ENCODE assay signal across 9 mouse cellular contexts in the genomic region with DNA sequence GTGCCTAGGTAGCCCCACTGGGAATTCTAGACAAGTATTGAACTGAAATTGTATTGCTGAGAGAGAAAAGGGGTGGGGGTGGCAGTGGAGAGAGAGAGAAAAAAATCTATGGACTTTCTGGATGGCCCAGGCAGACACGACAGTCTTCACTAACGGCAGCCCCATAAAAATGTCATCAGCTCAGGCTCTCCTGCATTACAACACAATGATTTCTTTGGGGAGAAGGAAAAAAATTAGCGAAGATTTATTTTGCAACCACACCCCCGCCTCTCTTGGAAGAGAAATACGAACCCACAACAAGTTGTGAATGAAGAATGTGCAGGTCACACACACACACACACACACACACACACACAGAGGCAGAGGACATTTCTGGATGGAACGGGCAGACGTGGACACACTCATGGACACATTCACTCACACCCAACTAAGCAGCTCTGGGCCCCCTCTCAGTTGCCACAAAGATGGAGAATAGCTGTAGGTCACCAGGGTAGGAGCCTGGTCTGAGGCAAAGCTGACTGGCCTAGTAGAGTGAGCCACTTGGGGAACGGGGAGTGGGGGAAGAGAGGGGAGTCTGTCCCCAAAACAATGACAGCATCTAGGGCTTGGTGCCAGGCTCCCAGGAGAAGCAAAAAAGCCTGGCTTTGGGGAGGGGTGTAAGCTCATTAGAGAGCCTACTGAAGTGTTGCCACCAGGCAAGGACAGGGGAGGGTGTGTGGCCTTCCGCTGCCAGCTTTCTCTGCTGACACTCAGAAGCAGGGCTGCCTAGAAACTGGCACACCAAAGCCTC.
DNase-seq lines count a peak whose midpoint lies in the region; ATAC-seq and TF ChIP-seq lines count a peak whose summit lies in the region.
"Had no signal": no experiment of that assay in that cellular context is flagged by ENCODE, and none has a peak within 500 bp of the region (broad histone marks: within the 10 kb centered on the region; RNA-seq: fewer than 3 reads in every experiment).

No protein-coding gene starts in this region.

- H3K4me1 ChIP-seq in kidney, postnatal 0 days (replicated peaks; ENCODE audit: insufficient read depth, low read length) = peaks cover 23% of the 10 kb centered on the region
- H3K4me1 ChIP-seq in kidney, adult 2 months (ENCODE audit: control insufficient read depth, insufficient read depth, low read length) = peaks cover 5% of the 10 kb centered on the region; the same call in 1 of the 2 replicates
- H3K4me1 ChIP-seq in forebrain, embryonic 16.5 days (replicated peaks; ENCODE audit: control insufficient read depth, insufficient read depth, low read length) = peaks cover 25% of the 10 kb centered on the region

- no peak for TF ChIP-seq POLR2A in kidney, adult 2 months (IDR thresholded peaks at IDR 0.05; ENCODE audit: low read depth, low read length)

- 0 out of 2 replicates have a peak, but pooled peaks have one; percentile 6 for ATAC-seq in kidney, postnatal 0 days (replicated peaks; ENCODE audit: low FRiP score, low read depth)
- ATAC-seq in forebrain, embryonic 16.5 days = peak; percentile 84

- intact Hi-C loops in left cerebral cortex, postnatal 25 days (cut with DNase I) = loop anchor here (5.0 kb wide), 1 partner anchor 201 kb away; the partner anchor contains the start of gene Sox9

- H3K9ac ChIP-seq in kidney, postnatal 0 days (ENCODE audit: low read depth, low read length) = no peak overlapping the region
- no peak overlapping the region for H3K9ac ChIP-seq in forebrain, embryonic 16.5 days (replicated peaks; ENCODE audit: low read depth, low read length)

- no peaks in the 10 kb centered on the region for H3K27me3 ChIP-seq in kidney, postnatal 0 days (ENCODE audit: insufficient read depth, low read length)
- H3K27me3 ChIP-seq in kidney, adult 2 months (replicated peaks; ENCODE audit: control insufficient read depth, insufficient read depth, low read length) = no peaks in the 10 kb centered on the region
- H3K27me3 ChIP-seq in forebrain, embryonic 16.5 days (replicated peaks; ENCODE audit: control insufficient read depth, insufficient read depth, low read length) = no peaks in the 10 kb centered on the region

- TF ChIP-seq CTCF in kidney, postnatal 0 days (IDR thresholded peaks at IDR 0.05; ENCODE audit: low read depth) = no peak
- no peak for TF ChIP-seq CTCF in kidney, adult 2 months (conservative IDR thresholded peaks at IDR 0.05; ENCODE audit: insufficient read depth, insufficient read length, low read depth, low read length)

- DNase-seq in kidney, postnatal 0 days (ENCODE audit: low spot score) = peak; percentile 52
- DNase-seq in kidney, adult 2 months = no peak
- peak; percentile 17 to 63 for DNase-seq in left cerebral cortex, postnatal 25 days (ENCODE audit: low spot score in 2 of 2)
- DNase-seq in retina, postnatal 7 days (ENCODE audit: low read depth, low spot score) = peak; percentile 42
- DNase-seq in spleen, postnatal 10 days (ENCODE audit: low spot score in 2 of 2) = no peak
- DNase-seq in kidney, adult 11 months = no peak
- DNase-seq in B cell, adult 2 months = no peak

- no peak overlapping the region for H3K4me3 ChIP-seq in kidney, postnatal 0 days (replicated peaks; ENCODE audit: low read depth, low read length)
- no peak overlapping the region for H3K4me3 ChIP-seq in kidney, adult 2 months (ENCODE audit: insufficient read depth, low read depth, low read length)
- H3K4me3 ChIP-seq in forebrain, embryonic 16.5 days (replicated peaks; ENCODE audit: low read length) = no peak overlapping the region

- H3K4me2 ChIP-seq in kidney, postnatal 0 days (ENCODE audit: low read length) = no peak overlapping the region
- H3K4me2 ChIP-seq in forebrain, embryonic 16.5 days (ENCODE audit: low read length) = peak overlapping the region; percentile 2; the same call in 1 of the 2 replicates

- no peak overlapping the region for H3K27ac ChIP-seq in kidney, postnatal 0 days
- no peak overlapping the region for H3K27ac ChIP-seq in kidney, adult 2 months (ENCODE audit: insufficient read depth, low read depth, low read length)
- peak overlapping the region; percentile 45; the same call in 1 of the 2 replicates for H3K27ac ChIP-seq in forebrain, embryonic 16.5 days (ENCODE audit: low read length)
- H3K27ac ChIP-seq: macrophage had no signal

- H3K36me3 ChIP-seq in kidney, postnatal 0 days (ENCODE audit: insufficient read depth, low read length) = no peaks in the 10 kb centered on the region
- no peaks in the 10 kb centered on the region for H3K36me3 ChIP-seq in kidney, adult 2 months (ENCODE audit: control insufficient read depth, insufficient read depth, low read length)
- H3K36me3 ChIP-seq in forebrain, embryonic 16.5 days (ENCODE audit: control insufficient read depth, insufficient read depth) = no peaks in the 10 kb centered on the region

- 35% methylated on average over 9 of the region's 9 CpGs for WGBS in kidney, postnatal 0 days
- 70% methylated on average over 9 of the region's 9 CpGs for WGBS in kidney, adult 2 months
- 10% methylated on average over 9 of the region's 9 CpGs for WGBS in forebrain, embryonic 16.5 days

- H3K9me3 ChIP-seq in kidney, postnatal 0 days (replicated peaks; ENCODE audit: low read length) = no peaks in the 10 kb centered on the region
- no peaks in the 10 kb centered on the region for H3K9me3 ChIP-seq in forebrain, embryonic 16.5 days (ENCODE audit: control insufficient read depth, low read length)

Comparison
In these comparisons a context has a peak if more than half of its experiments do, and no peak if none do; other contexts are left out.
1. DNase-seq: peak in kidney, postnatal 0 days (single experiment), left cerebral cortex, postnatal 25 days (2 of 2) and retina, postnatal 7 days (single experiment); none in kidney, adult 2 months (single experiment), spleen, postnatal 10 days (0 of 2), kidney, adult 11 months (single experiment) and B cell, adult 2 months (0 of 2).